ENCODE assay signal across 28 mouse cellular contexts in the genomic region with DNA sequence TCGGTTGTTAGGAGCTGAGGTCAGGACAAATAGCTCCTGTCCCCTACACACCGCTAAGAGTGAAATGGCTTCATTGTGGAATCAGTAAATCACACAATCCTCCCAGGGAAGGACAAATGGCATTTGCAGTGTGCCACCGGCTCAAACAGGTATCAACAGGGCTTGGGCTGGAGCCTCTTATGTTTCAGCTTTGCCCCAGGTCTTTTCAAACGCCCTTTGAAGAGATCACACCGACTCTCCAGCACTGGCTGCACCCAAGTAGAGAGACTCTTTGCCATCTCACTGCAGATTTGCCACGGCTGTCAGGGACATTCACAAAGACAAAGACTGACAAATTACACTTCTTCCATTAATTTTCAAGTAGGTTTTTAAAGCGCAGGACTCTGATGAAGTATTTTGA.
A peak's percentile ranks its signal among the peaks of the same experiment; 100 is the strongest.
DNase-seq lines count a peak whose midpoint lies in the region; ATAC-seq and TF ChIP-seq lines count a peak whose summit lies in the region.
"Had no signal": no experiment of that assay in that cellular context is flagged by ENCODE, and none has a peak within 500 bp of the region (broad histone marks: within the 10 kb centered on the region; RNA-seq: fewer than 3 reads in every experiment).

No protein-coding gene starts in this region.

- TF ChIP-seq EP300 in stomach, postnatal 0 days (optimal IDR thresholded peaks at IDR 0.05): no peak

- WGBS in midbrain, embryonic 15.5 days: 24% methylated on average over 7 of the region's 7 CpGs
- WGBS in cerebellum, adult 2 months: 21% methylated on average over 7 of the region's 7 CpGs
- 35% methylated on average over 7 of the region's 7 CpGs for WGBS in stomach, postnatal 0 days

- DNase-seq in embryo, embryonic 9.5 days (ENCODE audit: extremely low spot score): peak; percentile 7
- DNase-seq in embryo, embryonic 11 days: no peak
- peak; percentile 26 for DNase-seq in WW6 (ENCODE audit: low read depth, low spot score)
- DNase-seq in cerebellum, adult 2 months: no peak
- no peak for DNase-seq in stomach, postnatal 0 days (ENCODE audit: low spot score)
- DNase-seq: adrenal gland, postnatal 10 days; cerebellum, adult 11 months; cerebellum, adult 9-11 months; gastrocnemius, postnatal 14 days; heart, postnatal 14 days; kidney, adult 2 months; kidney, postnatal 36 days; lung, adult 2 months; lung, postnatal 10 days; right cerebral cortex, postnatal 25 days; thymus, adult 18-20 months; thymus, postnatal 25 days had no signal

- H3K27me3 ChIP-seq in E14TG2a.4 (ENCODE audit: insufficient read depth, low read length): no peaks in the 10 kb centered on the region
- H3K27me3 ChIP-seq in midbrain, embryonic 15.5 days (replicated peaks): no peaks in the 10 kb centered on the region
- H3K27me3 ChIP-seq in cerebellum, adult 2 months (ENCODE audit: control insufficient read depth, insufficient read depth, low read length): no peaks in the 10 kb centered on the region
- no peaks in the 10 kb centered on the region for H3K27me3 ChIP-seq in stomach, postnatal 0 days (ENCODE audit: control insufficient read depth, insufficient read depth, low read length)
- H3K27me3 ChIP-seq: embryonic facial prominence, embryonic 12.5 days; hindbrain, embryonic 15.5 days; limb, embryonic 15.5 days had no signal

- H3K27ac ChIP-seq in midbrain, embryonic 15.5 days: peak overlapping the region; percentile 24
- H3K27ac ChIP-seq in cerebellum, adult 2 months (ENCODE audit: insufficient read depth, low read length): no peak overlapping the region
- H3K27ac ChIP-seq in stomach, postnatal 0 days (replicated peaks): no peak overlapping the region
- H3K27ac ChIP-seq: embryonic facial prominence, embryonic 12.5 days; hindbrain, embryonic 15.5 days; layer of hippocampus, adult 2 months; limb, embryonic 10.5 days; limb, embryonic 15.5 days; liver, embryonic 14.5 days; macrophage had no signal

- TF ChIP-seq POLR2A in cerebellum, adult 2 months (IDR thresholded peaks at IDR 0.05; ENCODE audit: borderline replicate concordance, insufficient read depth, low read length): no peak

- no peak overlapping the region for H3K4me2 ChIP-seq in midbrain, embryonic 15.5 days
- no peak overlapping the region for H3K4me2 ChIP-seq in stomach, postnatal 0 days (replicated peaks; ENCODE audit: low read depth)
- H3K4me2 ChIP-seq: embryonic facial prominence, embryonic 12.5 days; hindbrain, embryonic 15.5 days; limb, embryonic 15.5 days had no signal

- H3K36me3 ChIP-seq in E14TG2a.4 (ENCODE audit: insufficient read depth, low read length): no peaks in the 10 kb centered on the region
- H3K36me3 ChIP-seq in midbrain, embryonic 15.5 days (replicated peaks): no peaks in the 10 kb centered on the region
- H3K36me3 ChIP-seq in stomach, postnatal 0 days (ENCODE audit: control insufficient read depth, insufficient read depth, low read length): no peaks in the 10 kb centered on the region
- H3K36me3 ChIP-seq: embryonic facial prominence, embryonic 12.5 days; hindbrain, embryonic 15.5 days; limb, embryonic 10.5 days; limb, embryonic 15.5 days had no signal

- no peak for ATAC-seq in midbrain, embryonic 15.5 days (replicated peaks)
- ATAC-seq in stomach, postnatal 0 days (ENCODE audit: low FRiP score, low TSS enrichment): no peak
- ATAC-seq: forebrain, embryonic 14.5 days; inflammation-experienced regulatory T-cells, adult 6 months had no signal

- H3K4me3 ChIP-seq in E14TG2a.4 (replicated peaks; ENCODE audit: low read length): peak overlapping the region; percentile 1; the same call in 1 of the 2 replicates
- H3K4me3 ChIP-seq in midbrain, embryonic 15.5 days: no peak overlapping the region
- no peak overlapping the region for H3K4me3 ChIP-seq in cerebellum, adult 2 months (replicated peaks; ENCODE audit: insufficient read depth, low read depth, low read length)
- no peak overlapping the region for H3K4me3 ChIP-seq in stomach, postnatal 0 days (ENCODE audit: low read depth, low read length)
- H3K4me3 ChIP-seq: embryonic facial prominence, embryonic 12.5 days; hindbrain, embryonic 15.5 days; layer of hippocampus, adult 2 months; limb, embryonic 10.5 days; limb, embryonic 15.5 days had no signal

- peaks cover 20% of the 10 kb centered on the region for H3K4me1 ChIP-seq in E14TG2a.4 (replicated peaks; ENCODE audit: low read depth, low read length)
- H3K4me1 ChIP-seq in midbrain, embryonic 15.5 days: peaks cover 5% of the 10 kb centered on the region; the same call in 1 of the 2 replicates
- H3K4me1 ChIP-seq in cerebellum, adult 2 months (ENCODE audit: control insufficient read depth, insufficient read depth, low read length): no peaks in the 10 kb centered on the region
- H3K4me1 ChIP-seq in stomach, postnatal 0 days (replicated peaks; ENCODE audit: control insufficient read depth, insufficient read depth): no peaks in the 10 kb centered on the region
- H3K4me1 ChIP-seq: embryonic facial prominence, embryonic 12.5 days; hindbrain, embryonic 15.5 days; limb, embryonic 10.5 days; limb, embryonic 15.5 days had no signal

- no peak overlapping the region for H3K9ac ChIP-seq in midbrain, embryonic 15.5 days
- H3K9ac ChIP-seq in stomach, postnatal 0 days (ENCODE audit: low read length): no peak overlapping the region
- H3K9ac ChIP-seq: embryonic facial prominence, embryonic 12.5 days; hindbrain, embryonic 15.5 days; limb, embryonic 15.5 days; liver, embryonic 14.5 days had no signal

- no peaks in the 10 kb centered on the region for H3K9me3 ChIP-seq in E14TG2a.4 (ENCODE audit: low read length)
- no peaks in the 10 kb centered on the region for H3K9me3 ChIP-seq in midbrain, embryonic 15.5 days
- no peaks in the 10 kb centered on the region for H3K9me3 ChIP-seq in stomach, postnatal 0 days (ENCODE audit: control insufficient read depth, low read length)
- H3K9me3 ChIP-seq: embryonic facial prominence, embryonic 12.5 days; hindbrain, embryonic 15.5 days; limb, embryonic 10.5 days; limb, embryonic 15.5 days had no signal

- TF ChIP-seq CTCF in E14TG2a.4 (conservative IDR thresholded peaks at IDR 0.05; ENCODE audit: low read length): no peak
- TF ChIP-seq CTCF in cerebellum, adult 2 months (IDR thresholded peaks at IDR 0.05; ENCODE audit: borderline replicate concordance, insufficient read depth, low read depth, low read length): no peak
- TF ChIP-seq CTCF in stomach, postnatal 0 days (IDR thresholded peaks at IDR 0.05; ENCODE audit: low read depth): no peak

Comparison
In these comparisons a context has a peak if more than half of its experiments do, and no peak if none do; other contexts are left out.
1. DNase-seq: peak in embryo, embryonic 9.5 days (single experiment) and WW6 (single experiment); none in embryo, embryonic 11 days (single experiment), cerebellum, adult 2 months (0 of 2) and stomach, postnatal 0 days (single experiment).